Mouse (Mus musculus) thymus, postnatal 25 days (tissue): Measurements from ENCODE around the gene Pla2g4c.

ENCODE experiments used
- DNase-seq: peaks from one replicate; pipeline ENCODE4 v3.0.0; 2022

Gene Pla2g4c

DNA sequence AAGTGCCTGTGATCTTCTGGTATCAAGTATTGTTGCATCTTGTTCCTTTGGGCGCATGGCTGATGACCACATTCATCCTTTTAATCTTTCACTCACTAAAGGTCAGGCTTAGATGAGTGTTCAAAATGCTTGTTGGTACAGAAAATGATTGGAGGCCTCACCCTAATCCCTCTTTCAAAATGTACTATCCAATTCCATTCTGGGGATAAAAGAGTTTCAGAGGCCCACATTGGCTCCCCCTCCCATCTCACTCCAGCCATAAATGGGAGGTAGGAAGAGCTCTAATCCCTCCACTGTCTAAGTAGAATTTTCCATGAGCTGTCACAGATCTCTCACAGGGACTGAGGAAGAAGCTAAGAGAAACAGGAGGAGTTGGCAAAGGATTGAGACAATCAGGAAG, 73.4 kb downstream of the Pla2g4c start, which contains the start of gene Cabp5:
Gene Cabp5, plus strand, starts transcription at position 301 of the 400 bp plus-strand sequence.
- DNase-seq: no peak
